16 mouse cellular contexts compared by ENCODE assay signal in the genomic region with DNA sequence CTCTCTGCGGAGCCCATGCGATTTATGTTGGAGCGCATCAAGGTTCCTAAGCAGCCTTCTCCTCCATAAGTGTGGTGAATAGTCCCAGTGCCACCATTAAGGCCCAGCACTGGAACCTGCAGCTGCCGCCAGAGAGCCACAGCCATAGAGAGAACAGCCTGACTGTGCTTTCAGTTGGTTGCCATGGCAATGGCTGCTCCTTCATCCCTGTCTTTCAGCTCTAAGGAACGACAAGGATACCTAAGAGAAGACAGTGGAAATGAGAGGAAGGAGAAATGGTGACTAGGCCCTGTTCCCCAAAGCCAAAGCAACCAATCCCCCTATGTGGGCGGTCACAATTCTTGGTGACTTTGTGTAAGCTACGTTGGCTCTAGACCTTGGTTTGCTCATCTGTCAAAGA.
A peak's percentile ranks its signal among the peaks of the same experiment; 100 is the strongest.
DNase-seq lines count a peak whose midpoint lies in the region; ATAC-seq and TF ChIP-seq lines count a peak whose summit lies in the region.
"Had no signal": no experiment of that assay in that cellular context is flagged by ENCODE, and none has a peak within 500 bp of the region (broad histone marks: within the 10 kb centered on the region; RNA-seq: fewer than 3 reads in every experiment).

No protein-coding gene starts in this region.

- TF ChIP-seq CTCF in testis, adult 2 months (IDR thresholded peaks at IDR 0.05; ENCODE audit: control insufficient read depth, insufficient read depth, insufficient replicate concordance, low read depth, low read length) = no peak
- TF ChIP-seq CTCF in kidney, adult 2 months (conservative IDR thresholded peaks at IDR 0.05; ENCODE audit: insufficient read depth, insufficient read length, low read depth, low read length) = no peak
- TF ChIP-seq CTCF in gastrocnemius, adult 2 months (IDR thresholded peaks at IDR 0.05) = no peak

- peaks cover 2% of the 10 kb centered on the region; the same call in 1 of the 2 replicates for H3K4me1 ChIP-seq in testis, adult 2 months (ENCODE audit: control insufficient read depth, insufficient read depth, low read length)
- peaks cover 12% of the 10 kb centered on the region; the same call in 1 of the 2 replicates for H3K4me1 ChIP-seq in midbrain, embryonic 16.5 days (ENCODE audit: control insufficient read depth, insufficient read depth, low read length)
- no peaks in the 10 kb centered on the region for H3K4me1 ChIP-seq in kidney, adult 2 months (ENCODE audit: control insufficient read depth, insufficient read depth, low read length)
- H3K4me1 ChIP-seq: liver, embryonic 12.5 days had no signal

- peak overlapping the region; percentile 66 for H3K4me3 ChIP-seq in testis, adult 2 months (ENCODE audit: control insufficient read depth, low read depth, low read length)
- H3K4me3 ChIP-seq in midbrain, embryonic 16.5 days (ENCODE audit: low read depth, low read length) = no peak overlapping the region
- no peak overlapping the region for H3K4me3 ChIP-seq in kidney, adult 2 months (ENCODE audit: insufficient read depth, low read depth, low read length)
- no peak overlapping the region for H3K4me3 ChIP-seq in gastrocnemius, adult 2 months
- H3K4me3 ChIP-seq: left cerebral cortex, adult 2 months; liver, embryonic 12.5 days; midbrain, embryonic 12.5 days had no signal

- no peak overlapping the region for H3K9ac ChIP-seq in midbrain, embryonic 16.5 days (ENCODE audit: low read depth, low read length)
- H3K9ac ChIP-seq: liver, embryonic 12.5 days; midbrain, embryonic 12.5 days had no signal

- peak; percentile 76 for ATAC-seq in frontal cortex, adult (ENCODE audit: low TSS enrichment)
- ATAC-seq in midbrain, embryonic 16.5 days = peak; percentile 61; the same call in 1 of the 2 replicates
- ATAC-seq: liver, embryonic 12.5 days had no signal

- WGBS in midbrain, embryonic 16.5 days = 66% methylated on average over 7 of the region's 7 CpGs
- 83% methylated on average over 7 of the region's 7 CpGs for WGBS in kidney, adult 2 months

- TF ChIP-seq POLR2A in testis, adult 2 months (IDR thresholded peaks at IDR 0.05; ENCODE audit: control insufficient read depth, low read depth, low read length) = no peak
- no peak for TF ChIP-seq POLR2A in kidney, adult 2 months (IDR thresholded peaks at IDR 0.05; ENCODE audit: low read depth, low read length)

- no peak overlapping the region for H3K4me2 ChIP-seq in midbrain, embryonic 16.5 days (ENCODE audit: low read length)
- H3K4me2 ChIP-seq: liver, embryonic 12.5 days; midbrain, embryonic 12.5 days had no signal

- H3K9me3 ChIP-seq in midbrain, embryonic 16.5 days (replicated peaks; ENCODE audit: control insufficient read depth, low read length, poor library complexity, severe bottlenecking) = no peaks in the 10 kb centered on the region
- H3K9me3 ChIP-seq: liver, embryonic 12.5 days; midbrain, embryonic 12.5 days had no signal

- intact Hi-C loops in gastrocnemius, adult 2 months (cut with DNase I) = no loop called here

- H3K27me3 ChIP-seq in testis, adult 2 months (ENCODE audit: control insufficient read depth, insufficient read depth, low read length) = no peaks in the 10 kb centered on the region
- no peaks in the 10 kb centered on the region for H3K27me3 ChIP-seq in midbrain, embryonic 16.5 days (ENCODE audit: control insufficient read depth, insufficient read depth, low read depth, low read length)
- no peaks in the 10 kb centered on the region for H3K27me3 ChIP-seq in kidney, adult 2 months (replicated peaks; ENCODE audit: control insufficient read depth, insufficient read depth, low read length)
- H3K27me3 ChIP-seq: liver, embryonic 12.5 days; midbrain, embryonic 12.5 days had no signal

- DNase-seq in frontal cortex, postnatal 10 days (ENCODE audit: low spot score in 2 of 2) = no peak
- no peak for DNase-seq in testis, postnatal 10 days (ENCODE audit: low spot score)
- DNase-seq in ovary, adult 18-20 months (ENCODE audit: low spot score) = no peak
- DNase-seq in kidney, adult 2 months = no peak
- DNase-seq in gastrocnemius, adult 2 months = no peak
- DNase-seq: adrenal gland, postnatal 25 days; cerebellum, adult 11 months; kidney, adult 8-10 months; lung, postnatal 10 days had no signal

- H3K36me3 ChIP-seq in testis, adult 2 months (ENCODE audit: control insufficient read depth, insufficient read depth, low read length) = no peaks in the 10 kb centered on the region
- H3K36me3 ChIP-seq in midbrain, embryonic 16.5 days (ENCODE audit: control insufficient read depth, insufficient read depth, low read length) = no peaks in the 10 kb centered on the region
- no peaks in the 10 kb centered on the region for H3K36me3 ChIP-seq in kidney, adult 2 months (ENCODE audit: control insufficient read depth, insufficient read depth, low read length)
- H3K36me3 ChIP-seq: liver, embryonic 12.5 days; midbrain, embryonic 12.5 days had no signal

- H3K27ac ChIP-seq in testis, adult 2 months (ENCODE audit: control insufficient read depth, insufficient read depth, low read depth, low read length) = peak overlapping the region; percentile 51
- peak overlapping the region; percentile 8; the same call in 1 of the 2 replicates for H3K27ac ChIP-seq in midbrain, embryonic 16.5 days (ENCODE audit: low read length)
- no peak overlapping the region for H3K27ac ChIP-seq in kidney, adult 2 months (ENCODE audit: insufficient read depth, low read depth, low read length)
- no peak overlapping the region for H3K27ac ChIP-seq in gastrocnemius, adult 2 months
- H3K27ac ChIP-seq: left cerebral cortex, adult 2 months; liver, embryonic 12.5 days; midbrain, embryonic 12.5 days; stomach, postnatal 0 days had no signal

Comparison
In these comparisons a context has a peak if more than half of its experiments do, and no peak if none do; other contexts are left out.
1. H3K27ac ChIP-seq: peak in testis, adult 2 months (single experiment) and midbrain, embryonic 16.5 days (single experiment); none in kidney, adult 2 months (single experiment) and gastrocnemius, adult 2 months (single experiment).